In genomic region chr6:110247490-110247889, GRCm38 (mm10) we compare ENCODE assay signal across 11 mouse cellular contexts.
"Had no signal": no experiment of that assay in that cellular context is flagged by ENCODE, and none has a peak within 500 bp of the region (broad histone marks: within the 10 kb centered on the region; RNA-seq: fewer than 3 reads in every experiment).

No protein-coding gene starts in this region.

- ATAC-seq: liver, embryonic 12.5 days; midbrain, embryonic 15.5 days had no signal

- H3K36me3 ChIP-seq: limb, embryonic 15.5 days; liver, embryonic 12.5 days; midbrain, embryonic 15.5 days; stomach, embryonic 15.5 days had no signal

- H3K27ac ChIP-seq: layer of hippocampus, adult 2 months; limb, embryonic 15.5 days; liver, embryonic 12.5 days; midbrain, embryonic 15.5 days; stomach, embryonic 15.5 days had no signal

- H3K9ac ChIP-seq: limb, embryonic 15.5 days; liver, embryonic 12.5 days; midbrain, embryonic 15.5 days; stomach, embryonic 15.5 days had no signal

- H3K9me3 ChIP-seq: limb, embryonic 15.5 days; liver, embryonic 12.5 days; midbrain, embryonic 15.5 days; stomach, embryonic 15.5 days had no signal

- H3K4me2 ChIP-seq: limb, embryonic 15.5 days; liver, embryonic 12.5 days; midbrain, embryonic 15.5 days; stomach, embryonic 15.5 days had no signal

- H3K4me3 ChIP-seq: layer of hippocampus, adult 2 months; limb, embryonic 15.5 days; liver, embryonic 12.5 days; midbrain, embryonic 15.5 days; stomach, embryonic 15.5 days had no signal

- H3K4me1 ChIP-seq: limb, embryonic 15.5 days; liver, embryonic 12.5 days; midbrain, embryonic 15.5 days; stomach, embryonic 15.5 days had no signal

- H3K27me3 ChIP-seq: limb, embryonic 15.5 days; liver, embryonic 12.5 days; midbrain, embryonic 15.5 days; stomach, embryonic 15.5 days had no signal

- DNase-seq: kidney, adult 9 months; kidney, postnatal 10 days; kidney, postnatal 4 days; left cerebral cortex, postnatal 4 days; right cerebral cortex, postnatal 14 days; thymus, postnatal 36 days had no signal
